Mouse (Mus musculus) heart, adult 2 months (tissue): ENCODE measurements around the gene Gm9964. TPM values are rescaled to one million over a fixed set of nuclear protein-coding genes. Genes with fewer than 3 reads are reported as not detected.
"Not testable (repeated sequence)": the region's sequence is repeated elsewhere in the genome, so short reads cannot be mapped to it uniquely, and the experiment has no call there.

Experiments
- DNase-seq, 2 experiments: peaks; one replicate each; pipeline ENCODE4 v3.0.0; 2021
- H3K27ac ChIP-seq: fragments of 200-600 bp; 2 replicates; pipeline ENCODE4 v1.8.1; 2022
- H3K27me3 ChIP-seq: fragments of 200-500 bp; 2 replicates; pipeline ENCODE4 v1.6.1; 2012; ENCODE audit warnings: mild to moderate bottlenecking, low read length, inconsistent platforms, mixed read lengths; ENCODE audit not compliant: control insufficient read depth, insufficient read depth
- H3K36me3 ChIP-seq: fragments of 200-500 bp; 2 replicates; pipeline ENCODE4 v1.6.1; 2012; ENCODE audit warnings: low read length, inconsistent platforms; ENCODE audit not compliant: control insufficient read depth, insufficient read depth
- H3K4me1 ChIP-seq: fragments of 200-500 bp; 2 replicates; pipeline ENCODE4 v1.6.1; 2011; ENCODE audit warnings: low read length; ENCODE audit not compliant: control insufficient read depth, insufficient read depth
- H3K4me3 ChIP-seq: fragments of 200-600 bp; 2 replicates; pipeline ENCODE4 v1.8.1; 2022
- H3K79me2 ChIP-seq: fragments of 200-500 bp; replicated peaks from 2 replicates; pipeline ENCODE4 v1.6.1; 2012; ENCODE audit warnings: mild to moderate bottlenecking, inconsistent platforms, low read length, moderate library complexity, mixed read lengths; ENCODE audit not compliant: control insufficient read depth, insufficient read depth
- H3K9ac ChIP-seq: fragments of 200-500 bp; 2 replicates; pipeline ENCODE4 v1.6.1; 2012; ENCODE audit warnings: low read depth, mild to moderate bottlenecking, control low read depth, inconsistent platforms, low read length, mixed read lengths
- CTCF ChIP-seq: fragments of 200-600 bp; IDR thresholded peaks from 2 replicates; pipeline ENCODE4 v1.8.1; 2022; ENCODE audit warnings: antibody characterized with exemption, mild to moderate bottlenecking, moderate library complexity
- EP300 ChIP-seq: fragments of 200-500 bp; IDR thresholded peaks from 2 replicates; pipeline ENCODE4 v1.6.1; 2011; ENCODE audit warnings: low read depth, low read length, control low read depth; ENCODE audit not compliant: insufficient read depth
- POLR2A ChIP-seq: fragments of 200-500 bp; IDR thresholded peaks from 2 replicates; pipeline ENCODE4 v1.6.1; 2011; ENCODE audit warnings: mild to moderate bottlenecking, low read depth, low read length, control low read depth; ENCODE audit not compliant: insufficient read depth
- WGBS: fragments of 180-500 bp; shearing (Covaris S2); methylation state at CpG from one replicate; pipeline ENCODE4 v1.1.7; 2018; 5-methylcytosine and 5-hydroxymethylcytosine counted together
- intact Hi-C: fragments of 180-260 bp; cut with DNase I; formaldehyde crosslinking; loops from one replicate; pipeline ENCODE4 v1.15.1; 2025
- polyA plus RNA-seq: library from polyadenylated mRNA; depleted of rRNA; stranded (reverse); fragments of >200 nt; gene quantifications from 2 replicates; pipeline ENCODE4 v1.2.3, GENCODE M21; 2012
- total RNA-seq, 2 experiments: library from RNA; stranded (reverse); gene quantifications; 2 replicates each; pipeline ENCODE4 v1.2.3; 2021

Gm9964 gene
- total and polyA plus RNA-seq, 3 experiments: 0.43 TPM; not detected in 2

GRCm38 (mm10) chr11:79273039-79273438 lies 23.7 kb downstream of the Gm9964 start:
- Histone ChIP-seq H3K79me2 (no peaks in the 10 kb centered on the region), H3K36me3 (no peaks in the 10 kb centered on the region), H3K9ac (no peak overlapping the region), H3K27me3 (no peaks in the 10 kb centered on the region), H3K27ac (no peak overlapping the region), H3K4me1 (peaks cover 3% of the 10 kb centered on the region), H3K4me3 (no peak overlapping the region)
- intact Hi-C loops: no loop called here
- no peak for TF ChIP-seq EP300
- TF ChIP-seq CTCF: no peak
- TF ChIP-seq POLR2A: no peak
- WGBS: 83% methylated on average over 4 of the region's 4 CpGs
- no peak for DNase-seq

GRCm38 (mm10) chr11:79267171-79267570 lies 29.5 kb downstream of the Gm9964 start:
- peak; percentile 41 to 56 for DNase-seq
- no peaks in the 10 kb centered on the region for H3K79me2 ChIP-seq
- H3K36me3 ChIP-seq: no peaks in the 10 kb centered on the region
- TF ChIP-seq POLR2A: no peak
- TF ChIP-seq EP300: no peak
- no peak for TF ChIP-seq CTCF
- peak overlapping the region; percentile 26 for H3K27ac ChIP-seq
- H3K4me1 ChIP-seq: peaks cover 3% of the 10 kb centered on the region
- no peaks in the 10 kb centered on the region for H3K27me3 ChIP-seq
- 40% methylated on average over 1 of the region's 1 CpGs for WGBS
- intact Hi-C loops: no loop called here
- no peak overlapping the region for H3K4me3 ChIP-seq
- no peak overlapping the region for H3K9ac ChIP-seq

GRCm38 (mm10) chr11:79264376-79264775 lies 32.3 kb downstream of the Gm9964 start:
- WGBS: 72% methylated on average over 3 of the region's 3 CpGs
- no peak for DNase-seq
- H3K9ac ChIP-seq: no peak overlapping the region
- no peaks in the 10 kb centered on the region for H3K27me3 ChIP-seq
- H3K4me3 ChIP-seq: no peak overlapping the region
- no peaks in the 10 kb centered on the region for H3K36me3 ChIP-seq
- intact Hi-C loops: no loop called here
- no peak overlapping the region for H3K27ac ChIP-seq
- no peaks in the 10 kb centered on the region for H3K79me2 ChIP-seq
- peaks cover 3% of the 10 kb centered on the region for H3K4me1 ChIP-seq
- TF ChIP-seq POLR2A (no peak), CTCF (no peak), EP300 (no peak)

GRCm38 (mm10) chr11:79260126-79260525 lies 36.6 kb downstream of the Gm9964 start:
- intact Hi-C loops: not testable (repeated sequence)
- DNase-seq: peak in 1 of 2 experiments; percentile 4

GRCm38 (mm10) chr11:79258738-79259137 lies 38.0 kb downstream of the Gm9964 start:
- 60% methylated on average over 6 of the region's 6 CpGs for WGBS
- H3K4me3 ChIP-seq: no peak overlapping the region
- no peak overlapping the region for H3K9ac ChIP-seq
- no peaks in the 10 kb centered on the region for H3K36me3 ChIP-seq
- H3K79me2 ChIP-seq: no peaks in the 10 kb centered on the region
- intact Hi-C loops: no loop called here
- no peak overlapping the region for H3K27ac ChIP-seq
- peak in 1 of 2 experiments; percentile 13 for DNase-seq
- no peaks in the 10 kb centered on the region for H3K27me3 ChIP-seq
- H3K4me1 ChIP-seq: no peaks in the 10 kb centered on the region
- no peak for TF ChIP-seq CTCF
- TF ChIP-seq EP300: no peak
- no peak for TF ChIP-seq POLR2A

More at GRCm38 (mm10) chr11:79260126-79260525, 36.6 kb downstream of the Gm9964 start:
- 90% methylated on average over 4 of the region's 4 CpGs for WGBS
- not testable (repeated sequence) for H3K4me1 ChIP-seq, H3K36me3 ChIP-seq, H3K27me3 ChIP-seq, H3K27ac ChIP-seq, H3K4me3 ChIP-seq, H3K9ac ChIP-seq, H3K79me2 ChIP-seq

GRCm38 (mm10) chr11:79254391-79255098 lies 42.2 kb downstream of the Gm9964 start, which contains the start of gene Wsb1:
Gene Wsb1, minus strand, starts transcription at chr11:79254671.
- no peaks in the 10 kb centered on the region for H3K27me3 ChIP-seq
- TF ChIP-seq POLR2A (peak; percentile 98), EP300 (no peak), CTCF (no peak)
- H3K36me3 ChIP-seq: peaks cover 21% of the 10 kb centered on the region
- peak within 1 kb of the TSS; percentile 95 for H3K27ac ChIP-seq
- peak within 1 kb of the TSS; percentile 79 for H3K4me3 ChIP-seq
- DNase-seq: peak; percentile 94 to 95
- peak within 1 kb of the TSS; percentile 83 for H3K9ac ChIP-seq
- 1% methylated on average over 50 of the region's 50 CpGs for WGBS
- intact Hi-C loops: loop anchor here (2.0 kb wide), 3 partner anchors 22 to 34 kb away; no protein-coding TSS in a partner anchor
- peaks cover 6% of the 10 kb centered on the region for H3K4me1 ChIP-seq
- peaks cover 3% of the 10 kb centered on the region; the same call in 1 of the 2 replicates for H3K79me2 ChIP-seq
